Mouse (Mus musculus) lung, postnatal 0 days (tissue): Measurements from ENCODE around the gene Rev3l.

ENCODE experiments used
- CTCF ChIP-seq: IDR thresholded peaks from 2 replicates; pipeline ENCODE4 v1.5.1; 2016; ENCODE audit warnings: antibody characterized with exemption, mild to moderate bottlenecking
- EP300 ChIP-seq: IDR thresholded peaks from 2 replicates; pipeline ENCODE4 v1.6.1; 2016; ENCODE audit warnings: antibody characterized with exemption, mild to moderate bottlenecking, control low read depth

- TF ChIP-seq CTCF: no peak
- no peak for TF ChIP-seq EP300
These were observed 10.1 kb downstream of the Rev3l start for GRCm38 (mm10) chr10:39742057-39742456.
